Mouse (Mus musculus): ENCODE results near the gene Tubb5.

DNA sequence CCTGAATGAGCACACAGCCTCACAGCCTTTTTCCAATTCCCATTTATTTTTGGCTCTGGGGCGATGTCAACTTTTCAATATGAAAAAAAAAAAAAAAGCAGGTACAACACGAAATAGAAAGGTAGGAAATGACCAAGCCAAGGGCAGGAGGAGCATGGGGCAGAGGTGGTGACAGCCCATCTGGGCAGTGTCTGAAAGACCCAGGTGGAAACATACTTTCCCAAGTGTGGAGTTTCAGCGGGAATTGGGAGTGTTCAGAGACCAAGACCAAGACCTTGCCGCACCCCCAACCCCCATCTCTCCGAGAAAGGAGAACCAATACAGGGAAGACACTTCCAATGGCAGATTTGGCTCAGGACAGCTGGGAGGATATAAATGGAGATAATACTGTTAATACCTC is 4.2 kb downstream of the Tubb5 start:
- TF ChIP-seq CTCF (IDR thresholded peaks at IDR 0.05; ENCODE audit: low read depth) (no peak), EP300 (IDR thresholded peaks at IDR 0.05; ENCODE audit: low read depth) (no peak)

Measured in liver, postnatal 0 days (tissue).